Mouse (Mus musculus) lung, postnatal 0 days (tissue): ENCODE data around the gene Rhbdf2.

Source experiments
- CTCF ChIP-seq: IDR thresholded peaks from 2 replicates; pipeline ENCODE4 v1.5.1; 2016; ENCODE audit warnings: antibody characterized with exemption, mild to moderate bottlenecking
- EP300 ChIP-seq: IDR thresholded peaks from 2 replicates; pipeline ENCODE4 v1.6.1; 2016; ENCODE audit warnings: antibody characterized with exemption, mild to moderate bottlenecking, control low read depth

DNA sequence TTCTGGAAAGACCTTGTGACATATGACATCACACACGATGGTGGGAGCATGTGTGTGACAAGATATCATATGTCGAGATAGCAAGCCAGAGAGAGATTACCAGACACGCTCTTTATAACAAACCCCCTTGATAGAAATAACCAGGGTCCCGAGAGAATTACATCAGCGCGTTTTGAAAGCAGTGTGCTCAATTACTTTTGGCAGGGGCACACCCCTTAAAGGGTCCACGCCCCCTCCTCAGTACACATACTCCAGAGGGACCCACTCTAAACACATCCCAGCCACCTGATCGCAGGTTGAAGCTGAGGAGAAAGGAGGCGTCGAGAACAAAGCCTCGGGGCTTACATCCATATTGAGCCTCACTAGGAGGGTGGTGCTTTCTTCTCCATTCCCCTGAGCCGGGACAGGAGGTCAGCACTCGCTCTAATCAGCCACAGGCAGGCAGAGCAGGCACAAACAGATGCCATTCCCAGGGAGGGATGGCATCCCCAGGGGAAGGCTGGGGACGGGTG lies 37.7 kb downstream of the Rhbdf2 start:
- no peak for TF ChIP-seq CTCF
- no peak for TF ChIP-seq EP300
